Mouse (Mus musculus): ENCODE results near the gene Tnfrsf26.

- no peak for TF ChIP-seq CTCF (conservative IDR thresholded peaks at IDR 0.05; ENCODE audit: insufficient read depth, insufficient read length, low read depth, low read length)
- no peak for TF ChIP-seq POLR2A (IDR thresholded peaks at IDR 0.05; ENCODE audit: low read depth, low read length)
Observed at GRCm38 (mm10) chr7:143614404-143615135, 14.0 kb downstream of the Tnfrsf26 start.

Measured in kidney, adult 2 months (tissue).